In genomic region chr6:99564766-99565165, GRCm38 (mm10) we compare ENCODE assay signal across 6 mouse cellular contexts.
"Had no signal": no experiment of that assay in that cellular context is flagged by ENCODE, and none has a peak within 500 bp of the region (broad histone marks: within the 10 kb centered on the region; RNA-seq: fewer than 3 reads in every experiment).

No protein-coding gene starts in this region.

- DNase-seq: liver, embryonic 13.5 days; liver, postnatal 0 days; lung, adult 2 months; lung, postnatal 14 days; lung, postnatal 36 days; right cerebral cortex, postnatal 14 days had no signal
